Mouse (Mus musculus) CH12.LX (cell line): ENCODE measurements around the gene Bms1. TPM values are rescaled to one million over a fixed set of nuclear protein-coding genes. Genes with fewer than 3 reads are reported as not detected.

ENCODE experiments used
- DNase-seq: peaks from one replicate; pipeline ENCODE4 v3.0.0-alpha.2; 2013; ENCODE audit errors: extremely low read depth
- H3K27ac ChIP-seq: 2 replicates; pipeline ENCODE4 v1.5.1; 2012; ENCODE audit warnings: low read depth, mild to moderate bottlenecking, control low read depth, moderate library complexity; ENCODE audit not compliant: insufficient read depth
- H3K27me3 ChIP-seq: replicated peaks from 2 replicates; pipeline ENCODE3; 2012; ENCODE audit warnings: inconsistent platforms
- H3K36me3 ChIP-seq, 2 experiments: replicated peaks in 1 of 2; 2 replicates each; pipeline versions ENCODE3 to v1.6.1; 2012; ENCODE audit warnings: inconsistent platforms in 1 of 2, low read length in 1 of 2, mild to moderate bottlenecking in 1 of 2, mixed read lengths in 1 of 2, moderate library complexity in 1 of 2; ENCODE audit not compliant: control insufficient read depth in 1 of 2, insufficient read depth in 1 of 2
- H3K4me1 ChIP-seq, 2 experiments: 2 replicates each; pipeline ENCODE4 v1.6.1; 2012; ENCODE audit warnings: inconsistent platforms in 1 of 2, moderate library complexity in 1 of 2; ENCODE audit not compliant: insufficient read depth in 2 of 2, control insufficient read depth in 1 of 2
- H3K4me2 ChIP-seq: 2 replicates; pipeline ENCODE4 v1.6.1; 2012; ENCODE audit warnings: low read depth, mild to moderate bottlenecking, control low read depth; ENCODE audit not compliant: poor library complexity, insufficient read depth, severe bottlenecking
- H3K4me3 ChIP-seq, 3 experiments: fragments of 150-350 bp in 1 of 3; sonication (generic) in 1 of 3; replicated peaks in 1 of 3; 2 replicates each; pipeline versions ENCODE3 to v1.5.1; 2011 to 2012; ENCODE audit warnings: low read depth in 2 of 3, low read length in 2 of 3, mild to moderate bottlenecking in 2 of 3, moderate library complexity in 2 of 3, control low read depth in 1 of 3, improper control_type of control experiment in 1 of 3, inconsistent platforms in 1 of 3, mixed read lengths in 1 of 3; ENCODE audit not compliant: poor library complexity in 1 of 3
- H3K79me2 ChIP-seq: replicated peaks from 2 replicates; pipeline ENCODE4 v1.6.1; 2012; ENCODE audit warnings: mild to moderate bottlenecking, moderate library complexity; ENCODE audit not compliant: control insufficient read depth, poor library complexity, insufficient read depth, severe bottlenecking; ENCODE audit errors: extremely low read depth
- H3K9ac ChIP-seq: 2 replicates; pipeline ENCODE4 v1.6.1; 2012; ENCODE audit warnings: low read depth, mild to moderate bottlenecking, control low read depth, moderate library complexity; ENCODE audit not compliant: insufficient read depth
- H3K9me3 ChIP-seq: replicated peaks from 2 replicates; pipeline ENCODE3; 2012; ENCODE audit warnings: low read length, inconsistent platforms, mixed read lengths
- BHLHE40 ChIP-seq: IDR thresholded peaks from 2 replicates; pipeline ENCODE4 v1.6.1; 2011; ENCODE audit warnings: mild to moderate bottlenecking, low read depth, low read length, improper control_type of control experiment
- CHD1 ChIP-seq: IDR thresholded peaks from 2 replicates; pipeline ENCODE4 v1.6.1; 2012; ENCODE audit warnings: low read depth, low read length, improper control_type of control experiment, inconsistent platforms
- CHD2 ChIP-seq: IDR thresholded peaks from 2 replicates; pipeline ENCODE4 v1.6.1; 2011; ENCODE audit warnings: low read length, improper control_type of control experiment
- CTCF ChIP-seq, 2 experiments: IDR thresholded peaks in 1 of 2; conservative IDR thresholded peaks in 1 of 2; 2 replicates each; pipeline ENCODE4 v1.5.1; 2011 to 2012; ENCODE audit warnings: low read depth in 2 of 2, low read length in 2 of 2, improper control_type of control experiment in 1 of 2, inconsistent platforms in 1 of 2, mild to moderate bottlenecking in 1 of 2, moderate library complexity in 1 of 2
- EP300 ChIP-seq: IDR thresholded peaks from 2 replicates; pipeline ENCODE4 v1.6.1; 2011; ENCODE audit warnings: low read length, improper control_type of control experiment
- ETS1 ChIP-seq: conservative IDR thresholded peaks from 2 replicates; pipeline ENCODE4 v1.6.1; 2012; ENCODE audit warnings: low read depth, mild to moderate bottlenecking, inconsistent platforms, low read length, improper control_type of control experiment, moderate library complexity
- JUND ChIP-seq: conservative IDR thresholded peaks from 2 replicates; pipeline ENCODE4 v1.6.1; 2011; ENCODE audit warnings: low read depth, low read length, improper control_type of control experiment
- MAX ChIP-seq: IDR thresholded peaks from 2 replicates; pipeline ENCODE4 v1.6.1; 2011; ENCODE audit warnings: low read length, improper control_type of control experiment
- NRF1 ChIP-seq: IDR thresholded peaks from 2 replicates; pipeline ENCODE4 v1.6.1; 2014; ENCODE audit warnings: low read depth, mild to moderate bottlenecking, inconsistent platforms, low read length, improper control_type of control experiment, moderate library complexity
- PAX5 ChIP-seq: IDR thresholded peaks from 2 replicates; pipeline ENCODE4 v1.6.1; 2012; ENCODE audit warnings: low read length, inconsistent platforms, mixed read lengths
- POLR2A ChIP-seq: IDR thresholded peaks from 2 replicates; pipeline ENCODE4 v1.6.1; 2011; ENCODE audit warnings: low read depth, mild to moderate bottlenecking, improper control_type of control experiment, low read length
- RAD21 ChIP-seq: IDR thresholded peaks from 2 replicates; pipeline ENCODE4 v1.6.1; 2011; ENCODE audit warnings: low read depth, mild to moderate bottlenecking, low read length, improper control_type of control experiment, moderate library complexity
- RCOR1 ChIP-seq: conservative IDR thresholded peaks from 2 replicates; pipeline ENCODE4 v1.6.1; 2012; ENCODE audit warnings: low read depth, mild to moderate bottlenecking, inconsistent platforms, low read length, improper control_type of control experiment
- SMC3 ChIP-seq: IDR thresholded peaks from 2 replicates; pipeline ENCODE4 v1.6.1; 2011; ENCODE audit warnings: low read depth, low read length, improper control_type of control experiment
- TBP ChIP-seq: conservative IDR thresholded peaks from 2 replicates; pipeline ENCODE4 v1.6.1; 2011; ENCODE audit warnings: low read depth, low read length, improper control_type of control experiment
- TCF12 ChIP-seq: IDR thresholded peaks from 2 replicates; pipeline ENCODE4 v1.6.1; 2014; ENCODE audit warnings: low read depth, mild to moderate bottlenecking, inconsistent platforms, low read length, improper control_type of control experiment
- UBTF ChIP-seq: IDR thresholded peaks from 2 replicates; pipeline ENCODE4 v1.6.1; 2012; ENCODE audit warnings: low read depth, mild to moderate bottlenecking, inconsistent platforms, low read length, improper control_type of control experiment, moderate library complexity
- USF2 ChIP-seq: conservative IDR thresholded peaks from 2 replicates; pipeline ENCODE4 v1.6.1; 2011; ENCODE audit warnings: low read depth, low read length, improper control_type of control experiment
- ZC3H11A ChIP-seq: IDR thresholded peaks from 2 replicates; pipeline ENCODE4 v1.6.1; 2012; ENCODE audit warnings: low read depth, mild to moderate bottlenecking, inconsistent platforms, low read length, improper control_type of control experiment
- ZMIZ1 ChIP-seq: IDR thresholded peaks from 2 replicates; pipeline ENCODE4 v1.6.1; 2012; ENCODE audit warnings: low read depth, mild to moderate bottlenecking, inconsistent platforms, low read length, improper control_type of control experiment
- dilution Hi-C: fragments of 300-500 bp; cut with MboI; formaldehyde crosslinking; loops from 2 replicates; pipeline ENCODE4 v1.14.3; 2020; ENCODE audit warnings: low sequenced_read_pairs; ENCODE audit not compliant: extremely low pct_unique_long_range_greater_than_20kb, extremely low pct_ligation_motif_present
- in situ Hi-C: fragments of 300-500 bp; cut with MboI; formaldehyde crosslinking; loops from 3 replicates; pipeline ENCODE4 v1.14.3; 2019; ENCODE audit warnings: low sequenced_read_pairs, low pct_ligation_motif_present, low pct_unique_long_range_greater_than_20kb, mixed read lengths
- polyA plus RNA-seq: library from polyadenylated mRNA; unstranded; fragments of >175 nt; gene quantifications from 2 replicates; pipeline ENCODE4 v1.2.1, GENCODE M21; 2012; ENCODE audit warnings: low read depth; ENCODE audit not compliant: insufficient read length
- total RNA-seq, 2 experiments: library from RNA; depleted of rRNA; stranded (reverse); fragments of 300-350 nt in 1 of 2; fragments of >200 nt in 1 of 2; gene quantifications; 2 replicates each; pipeline ENCODE4 v1.2.3; 2012 to 2014

The Bms1 gene
- total and polyA plus RNA-seq, 3 experiments = 40.7 to 108 (median 57.0) TPM

GRCm38 (mm10) chr6:118390746-118391145 is 28.5 kb downstream of the Bms1 start:
- peaks cover 61 to 88% of the 10 kb centered on the region in 2 experiments for H3K36me3 ChIP-seq

GRCm38 (mm10) chr6:118385962-118386361 is 33.3 kb downstream of the Bms1 start:
- H3K27ac ChIP-seq = no peak overlapping the region
- no peak overlapping the region for H3K4me2 ChIP-seq
- H3K36me3 ChIP-seq = peaks cover 49 to 77% of the 10 kb centered on the region in 2 experiments
- H3K4me1 ChIP-seq = no peaks in the 10 kb centered on the region
- no peak for DNase-seq
- TF ChIP-seq JUND (no peak), ZMIZ1 (no peak), EP300 (no peak), CHD1 (no peak), UBTF (no peak), BHLHE40 (no peak), TBP (no peak), POLR2A (no peak), NRF1 (no peak), ZC3H11A (no peak), SMC3 (no peak), RAD21 (no peak), MAX (no peak), TCF12 (no peak), CHD2 (no peak), USF2 (no peak), CTCF (conservative IDR thresholded peaks at IDR 0.05 in 1 of 2, IDR thresholded peaks at IDR 0.05 in 1 of 2; ENCODE audit: low read depth in 2 of 2, low read length in 2 of 2) (no peak), RCOR1 (no peak), PAX5 (no peak)
- H3K27me3 ChIP-seq = no peaks in the 10 kb centered on the region
- H3K9ac ChIP-seq = no peak overlapping the region
- in situ Hi-C loops = no loop called here
- H3K79me2 ChIP-seq = no peaks in the 10 kb centered on the region; the same call in 1 of the 2 replicates
- H3K4me3 ChIP-seq = no peak overlapping the region
- H3K9me3 ChIP-seq = no peaks in the 10 kb centered on the region
- dilution Hi-C loops = no loop called here

More at GRCm38 (mm10) chr6:118390746-118391145, 28.5 kb downstream of the Bms1 start:
- no peak overlapping the region for H3K4me2 ChIP-seq
- in situ Hi-C loops (no loop called here), dilution Hi-C loops (no loop called here)
- no peaks in the 10 kb centered on the region for H3K9me3 ChIP-seq
- no peak overlapping the region for H3K4me3 ChIP-seq
- no peaks in the 10 kb centered on the region for H3K27me3 ChIP-seq
- H3K9ac ChIP-seq = no peak overlapping the region
- no peak for DNase-seq
- no peaks in the 10 kb centered on the region for H3K79me2 ChIP-seq
- no peaks in the 10 kb centered on the region for H3K4me1 ChIP-seq
- H3K27ac ChIP-seq = no peak overlapping the region
- TF ChIP-seq USF2 (no peak), ETS1 (no peak), PAX5 (no peak), CHD2 (no peak), RCOR1 (no peak), POLR2A (no peak), ZC3H11A (no peak), CHD1 (no peak)
